Mouse (Mus musculus) brain, embryonic 18.5 days (tissue): Measurements from ENCODE around the gene Eloa.
A peak's percentile ranks its signal among the peaks of the same experiment; 100 is the strongest.
"Not testable (repeated sequence)": the region's sequence is repeated elsewhere in the genome, so short reads cannot be mapped to it uniquely, and the experiment has no call there.

Experiments used
- DNase-seq: peaks from one replicate; pipeline ENCODE4 v3.0.0-alpha.2; 2012; ENCODE audit warnings: low read depth, low spot score

Eloa gene

DNA sequence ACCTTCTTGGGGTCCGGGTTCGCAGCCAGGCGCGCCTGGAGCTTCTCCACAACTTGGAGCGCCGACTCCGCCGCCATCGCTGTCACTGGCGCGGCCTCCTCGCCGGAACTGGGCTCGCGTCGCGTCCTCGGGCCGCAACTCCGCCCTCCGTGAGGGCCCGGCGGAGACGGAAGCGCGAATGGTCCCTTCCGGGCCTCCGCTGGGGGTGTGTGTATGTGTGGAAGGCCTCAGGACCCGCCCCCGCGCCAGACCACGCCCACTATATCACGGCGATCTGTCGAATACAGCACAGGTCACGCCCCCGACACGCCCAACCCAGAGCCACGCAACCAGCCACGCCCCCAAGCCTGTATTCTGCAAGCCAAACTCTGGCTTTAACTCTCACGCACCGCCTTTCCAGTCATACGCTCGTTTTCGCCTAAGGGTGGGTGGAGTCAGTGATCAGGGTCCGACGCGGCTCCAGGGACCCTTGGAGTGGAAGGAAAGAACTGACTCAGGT, at the start of gene Eloa:
TSS of gene Eloa (minus strand) at position 215 of the 499 bp plus-strand sequence.
- DNase-seq: peak; percentile 94

- DNase-seq: no peak
These were observed 49.7 kb upstream of the Eloa start for GRCm38 (mm10) chr4:136071178-136071714.

- no peak for DNase-seq
These were observed 49.0 kb upstream of the Eloa start for GRCm38 (mm10) chr4:136070592-136070991.

- no peak for DNase-seq
These were observed 48.4 kb upstream of the Eloa start for GRCm38 (mm10) chr4:136069954-136070353.

- no peak for DNase-seq
These were observed 47.8 kb upstream of the Eloa start for GRCm38 (mm10) chr4:136069313-136069712.

DNA sequence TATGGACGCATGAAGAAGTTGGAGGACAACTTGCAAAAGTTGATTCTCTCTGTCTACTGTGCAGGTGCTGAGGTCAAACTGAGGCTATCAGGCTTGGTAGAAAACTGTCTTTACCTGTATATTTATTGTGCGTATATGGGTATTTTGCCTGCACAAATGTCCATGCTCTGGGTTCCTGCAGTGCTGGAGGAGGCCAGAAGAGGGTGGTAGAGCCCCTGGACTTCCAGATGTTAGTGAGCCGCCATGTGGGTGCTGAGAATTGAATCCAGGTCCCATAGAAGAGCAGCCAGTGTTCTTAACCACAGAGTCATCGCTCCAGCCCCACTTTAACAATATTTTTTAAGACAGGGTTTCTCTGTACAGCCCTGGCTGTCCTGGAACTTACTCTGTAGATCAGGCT, 41.6 kb upstream of the Eloa start:
- DNase-seq: no peak

- DNase-seq: not testable (repeated sequence)
These were observed 38.4 kb upstream of the Eloa start for GRCm38 (mm10) chr4:136059800-136060488.

DNA sequence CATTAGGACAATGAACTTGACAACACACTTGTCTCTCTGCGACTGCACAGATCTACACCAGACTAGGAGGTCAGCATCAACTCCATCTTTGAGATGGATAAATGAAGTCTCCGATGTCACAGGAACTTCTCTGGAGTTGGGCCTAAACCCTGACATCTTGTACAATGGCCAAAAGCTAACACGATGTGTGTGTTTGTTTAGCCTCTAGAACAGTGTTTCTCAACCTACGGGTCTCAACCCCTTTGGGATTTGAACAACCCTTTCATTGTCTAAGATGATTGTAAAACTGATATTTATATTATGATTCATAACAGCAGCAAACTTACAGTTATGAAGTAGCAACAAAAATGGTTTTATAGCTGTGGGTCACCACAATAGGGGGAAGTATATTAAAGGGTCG, 36.4 kb upstream of the Eloa start:
- DNase-seq: no peak

- DNase-seq: no peak
These were observed 34.5 kb upstream of the Eloa start for GRCm38 (mm10) chr4:136056030-136056429.

DNA sequence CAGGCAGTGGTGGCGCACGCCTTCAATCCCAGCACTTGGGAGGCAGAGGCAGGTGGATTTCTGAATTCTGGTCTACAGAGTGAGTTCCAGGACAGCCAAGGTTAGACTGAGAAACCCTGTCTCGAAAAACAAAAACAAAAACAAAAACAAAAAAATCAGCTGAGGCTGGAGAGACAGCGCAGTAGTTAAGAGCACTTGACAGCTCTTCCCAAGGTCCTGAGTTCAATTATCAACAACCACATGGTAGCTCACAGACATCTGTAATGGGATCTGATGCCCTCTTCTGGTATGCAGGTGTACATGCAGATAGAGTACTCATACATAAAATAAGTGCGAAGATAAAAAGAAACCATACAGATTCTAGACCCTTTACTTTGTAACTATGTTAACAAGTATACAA, 32.3 kb upstream of the Eloa start:
- DNase-seq: no peak

- DNase-seq: peak; percentile 91
These were observed 31.7 kb upstream of the Eloa start, which contains the start of gene Rpl11 for GRCm38 (mm10) chr4:136053247-136053596. Gene Rpl11, minus strand, starts transcription at chr4:136053428.

DNA sequence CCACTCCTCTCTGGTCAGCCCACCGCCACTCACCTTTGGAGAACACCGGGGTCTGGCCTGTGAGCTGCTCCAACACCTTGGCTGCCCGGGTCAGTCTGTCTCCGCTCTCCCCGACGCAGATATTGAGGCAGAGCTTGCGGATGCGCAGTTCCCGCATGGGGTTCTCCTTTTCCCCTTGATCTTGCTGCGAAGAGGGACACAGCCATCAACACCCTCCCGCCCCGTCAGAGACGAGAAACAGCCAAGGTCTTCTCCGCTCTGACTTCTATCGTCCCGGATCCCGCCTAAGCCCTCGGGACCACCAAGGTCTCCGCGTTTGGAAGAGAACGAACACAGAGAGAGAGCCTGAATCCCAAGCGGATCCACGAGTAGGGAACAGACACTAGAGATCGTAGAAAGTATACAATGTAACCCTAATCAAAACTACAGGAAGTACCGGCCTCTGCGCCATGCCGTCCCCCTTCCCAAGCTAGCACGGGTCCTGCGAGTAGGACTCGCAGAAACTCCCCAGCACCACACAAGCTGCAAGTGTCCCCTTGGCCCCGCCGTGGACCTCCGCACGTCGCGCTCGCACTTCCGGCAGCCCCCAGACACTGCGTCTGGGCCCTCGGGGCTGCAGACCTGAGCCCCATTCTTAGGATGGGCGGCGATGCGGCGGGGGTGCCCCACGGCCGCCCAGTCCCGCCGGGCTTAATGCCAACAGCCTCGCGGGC, 31.1 kb upstream of the Eloa start:
- DNase-seq: no peak

DNA sequence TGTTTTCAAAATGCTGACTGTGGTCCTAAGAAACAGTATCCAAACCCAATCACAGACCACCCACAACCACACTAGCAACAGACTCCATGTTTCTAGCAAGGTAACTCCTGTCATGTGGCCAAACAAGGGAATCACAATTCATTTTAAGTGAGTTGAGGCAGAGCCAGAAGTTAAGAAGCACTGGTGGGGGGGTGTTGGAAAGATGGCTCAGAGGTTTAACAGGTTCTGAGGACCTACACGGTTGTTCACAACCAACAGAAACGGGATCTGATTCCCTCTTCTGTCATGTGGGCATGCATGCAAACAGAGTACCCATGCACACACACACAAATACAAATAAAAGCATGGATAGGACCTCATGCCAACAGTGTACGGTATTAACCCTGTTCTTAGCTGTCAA, 30.5 kb upstream of the Eloa start:
- DNase-seq: no peak

DNA sequence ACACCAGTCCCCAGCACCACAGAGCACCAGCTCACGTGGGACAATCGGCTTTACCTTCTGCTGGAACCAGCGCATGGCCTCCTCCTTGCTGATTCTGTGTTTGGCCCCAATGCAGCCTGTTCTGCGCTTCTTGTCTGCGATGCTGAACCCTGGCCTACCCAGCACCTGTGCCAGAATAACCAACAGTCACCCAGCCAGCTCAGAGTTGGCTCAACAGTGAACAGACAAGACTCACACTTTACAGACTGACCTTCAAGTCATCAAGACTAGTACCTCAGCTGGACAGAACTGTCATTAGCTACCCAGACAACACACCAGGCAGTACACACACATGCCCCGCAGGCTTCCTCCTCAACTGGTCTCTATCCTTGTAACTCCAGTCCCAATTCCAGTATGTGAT, 28.7 kb upstream of the Eloa start:
- DNase-seq: no peak

GRCm38 (mm10) chr4:136048291-136049032, 26.9 kb upstream of the Eloa start:
- no peak for DNase-seq

GRCm38 (mm10) chr4:136047626-136048025, 26.1 kb upstream of the Eloa start:
- no peak for DNase-seq

- DNase-seq: no peak
These were observed 25.3 kb upstream of the Eloa start for GRCm38 (mm10) chr4:136046888-136047287.

- no peak for DNase-seq
These were observed 23.5 kb upstream of the Eloa start for GRCm38 (mm10) chr4:136045091-136045490.

DNA sequence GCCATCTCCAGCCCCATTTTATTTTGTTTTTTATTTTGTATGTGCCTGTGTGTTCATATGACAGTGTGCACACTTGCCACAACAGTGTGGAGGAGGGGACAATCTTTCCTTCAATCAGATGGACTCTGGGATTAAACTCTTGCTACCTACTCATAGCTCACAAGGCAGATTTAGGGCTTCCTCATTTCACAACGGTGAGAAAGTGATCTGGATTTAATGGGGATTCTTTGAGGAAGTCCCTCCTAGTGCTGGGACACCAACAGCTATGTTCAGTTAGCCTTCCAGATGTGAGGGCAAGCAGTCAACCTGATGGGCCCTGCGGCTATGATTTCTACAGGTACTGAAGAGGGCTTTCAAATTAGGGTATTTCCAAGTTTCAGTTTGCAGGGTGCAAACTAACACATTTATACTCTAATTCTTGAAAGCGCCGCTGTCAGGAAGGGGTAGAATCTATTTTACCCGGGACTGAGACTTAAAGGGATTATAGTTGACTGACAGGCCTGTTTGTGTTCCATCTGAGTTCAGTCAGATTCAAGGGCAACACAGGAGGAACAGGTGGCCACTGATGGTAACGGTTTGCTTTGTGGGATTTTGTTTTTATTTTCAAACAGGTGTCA, 22.3 kb upstream of the Eloa start:
- DNase-seq: no peak

GRCm38 (mm10) chr4:136035078-136035477, 13.5 kb upstream of the Eloa start:
- DNase-seq: no peak

DNA sequence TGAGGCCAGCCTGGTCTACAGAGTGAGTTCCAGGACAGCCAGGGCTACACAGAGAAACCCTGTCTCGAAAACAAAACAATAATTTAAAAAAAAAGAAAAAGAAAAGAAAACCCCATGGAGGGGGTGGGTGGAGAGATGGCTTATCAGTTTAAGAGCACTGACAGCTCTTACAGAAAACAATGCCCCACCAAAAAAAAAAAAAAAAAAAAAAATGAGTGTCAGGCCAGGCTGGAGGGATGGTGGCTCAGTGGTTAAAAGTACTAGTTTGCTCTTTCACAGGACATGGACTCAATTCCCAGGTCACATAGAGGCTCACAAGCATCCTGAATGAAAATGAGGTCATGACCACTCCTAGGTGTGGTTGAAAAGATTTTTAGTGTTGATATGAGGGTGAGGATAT, 11.7 kb upstream of the Eloa start:
- no peak for DNase-seq
